Mouse (Mus musculus): ENCODE data around the gene Stk4. TPM values are rescaled to one million over a fixed set of nuclear protein-coding genes. Genes with fewer than 3 reads are reported as not detected.
A peak's percentile ranks its signal among the peaks of the same experiment; 100 is the strongest.

Stk4 gene
- polyA plus RNA-seq, 1 experiment from 2014 or later: 14.8 TPM

GRCm38 (mm10) chr2:164177831-164178230 lies 107.7 kb downstream of the Stk4 start:
- 69% methylated on average over 5 of the region's 5 CpGs for WGBS (ENCODE audit: insufficient replicate concordance)
- H3K27ac ChIP-seq: no peak overlapping the region
- no peak overlapping the region for H3K4me2 ChIP-seq
- H3K36me3 ChIP-seq: no peaks in the 10 kb centered on the region
- ATAC-seq (ENCODE audit: low read depth): no peak
- peaks cover 16% of the 10 kb centered on the region for H3K27me3 ChIP-seq
- no peak for DNase-seq
- H3K4me1 ChIP-seq (replicated peaks): no peaks in the 10 kb centered on the region
- H3K9ac ChIP-seq: no peak overlapping the region
- H3K4me3 ChIP-seq (replicated peaks): no peak overlapping the region
- H3K9me3 ChIP-seq (replicated peaks): no peaks in the 10 kb centered on the region

GRCm38 (mm10) chr2:164180124-164180523 lies 110.0 kb downstream of the Stk4 start:
- ATAC-seq (ENCODE audit: low read depth): no peak
- Histone ChIP-seq H3K4me2 (no peak overlapping the region), H3K4me3 (replicated peaks) (no peak overlapping the region), H3K27me3 (peaks cover 12% of the 10 kb centered on the region; the same call in 1 of the 2 replicates), H3K4me1 (replicated peaks) (no peaks in the 10 kb centered on the region), H3K9me3 (replicated peaks) (no peaks in the 10 kb centered on the region), H3K36me3 (no peaks in the 10 kb centered on the region), H3K27ac (no peak overlapping the region), H3K9ac (no peak overlapping the region)
- no peak for DNase-seq
- WGBS (ENCODE audit: insufficient replicate concordance): 24% methylated on average over 3 of the region's 3 CpGs

GRCm38 (mm10) chr2:164180770-164181169 lies 110.6 kb downstream of the Stk4 start:
- Histone ChIP-seq H3K36me3 (no peaks in the 10 kb centered on the region), H3K27me3 (peaks cover 12% of the 10 kb centered on the region; the same call in 1 of the 2 replicates), H3K9ac (no peak overlapping the region), H3K4me3 (replicated peaks) (no peak overlapping the region), H3K9me3 (replicated peaks) (no peaks in the 10 kb centered on the region), H3K4me2 (no peak overlapping the region), H3K27ac (no peak overlapping the region), H3K4me1 (replicated peaks) (no peaks in the 10 kb centered on the region)
- no peak for DNase-seq
- WGBS (ENCODE audit: insufficient replicate concordance): 76% methylated on average over 4 of the region's 4 CpGs
- no peak for ATAC-seq (ENCODE audit: low read depth)

- DNase-seq (no peak), ATAC-seq (ENCODE audit: low read depth) (no peak)
- H3K27ac ChIP-seq: no peak within 1 kb of the TSS
- no peaks in the 10 kb centered on the region for H3K36me3 ChIP-seq
- H3K27me3 ChIP-seq: peaks cover 12% of the 10 kb centered on the region; the same call in 1 of the 2 replicates
- no peaks in the 10 kb centered on the region for H3K4me1 ChIP-seq (replicated peaks)
- H3K4me3 ChIP-seq (replicated peaks): no peak within 1 kb of the TSS
- H3K4me2 ChIP-seq: no peak within 1 kb of the TSS
- no peak within 1 kb of the TSS for H3K9ac ChIP-seq
- no peaks in the 10 kb centered on the region for H3K9me3 ChIP-seq (replicated peaks)
- WGBS (ENCODE audit: insufficient replicate concordance): 55% methylated on average over 7 of the region's 7 CpGs
Measured at GRCm38 (mm10) chr2:164182692-164183255, 112.7 kb downstream of the Stk4 start, which contains the start of gene Wfdc5. Gene Wfdc5 (minus strand): TSS chr2:164182742.

GRCm38 (mm10) chr2:164183340-164183739 lies 113.2 kb downstream of the Stk4 start:
- H3K27me3 ChIP-seq: peaks cover 11% of the 10 kb centered on the region; the same call in 1 of the 2 replicates
- H3K27ac ChIP-seq: no peak overlapping the region
- 51% methylated on average over 9 of the region's 9 CpGs for WGBS (ENCODE audit: insufficient replicate concordance)
- no peak overlapping the region for H3K9ac ChIP-seq
- H3K36me3 ChIP-seq: no peaks in the 10 kb centered on the region
- DNase-seq (no peak), ATAC-seq (ENCODE audit: low read depth) (no peak)
- no peak overlapping the region for H3K4me2 ChIP-seq
- H3K4me1 ChIP-seq (replicated peaks): no peaks in the 10 kb centered on the region
- H3K4me3 ChIP-seq (replicated peaks): no peak overlapping the region
- no peaks in the 10 kb centered on the region for H3K9me3 ChIP-seq (replicated peaks)

- H3K9me3 ChIP-seq (replicated peaks): no peaks in the 10 kb centered on the region
- no peak for ATAC-seq (ENCODE audit: low read depth)
- no peak for DNase-seq
Measured at GRCm38 (mm10) chr2:164184145-164184719, 114.1 kb downstream of the Stk4 start.

GRCm38 (mm10) chr2:164188722-164189121 lies 118.6 kb downstream of the Stk4 start:
- ATAC-seq (ENCODE audit: low read depth): peak; percentile 47; the same call in 1 of the 2 replicates
- H3K36me3 ChIP-seq: no peaks in the 10 kb centered on the region
- no peaks in the 10 kb centered on the region for H3K4me1 ChIP-seq (replicated peaks)
- no peaks in the 10 kb centered on the region for H3K9me3 ChIP-seq (replicated peaks)
- H3K4me2 ChIP-seq: no peak overlapping the region
- DNase-seq: no peak
- H3K27me3 ChIP-seq: 0 out of 2 replicates have a peak, but pooled peaks cover 5% of the 10 kb centered on the region
- H3K27ac ChIP-seq: no peak overlapping the region
- no peak overlapping the region for H3K9ac ChIP-seq
- no peak overlapping the region for H3K4me3 ChIP-seq (replicated peaks)
- WGBS (ENCODE audit: insufficient replicate concordance): 16% methylated on average over 5 of the region's 5 CpGs

More at GRCm38 (mm10) chr2:164184145-164184719, 114.1 kb downstream of the Stk4 start:
- Histone ChIP-seq H3K9ac (no peak overlapping the region), H3K4me3 (replicated peaks) (no peak overlapping the region), H3K4me2 (no peak overlapping the region), H3K27me3 (peaks cover 8% of the 10 kb centered on the region; the same call in 1 of the 2 replicates), H3K27ac (no peak overlapping the region), H3K4me1 (replicated peaks) (no peaks in the 10 kb centered on the region), H3K36me3 (no peaks in the 10 kb centered on the region)
- 24% methylated on average over 9 of the region's 9 CpGs for WGBS (ENCODE audit: insufficient replicate concordance)

- DNase-seq (no peak), ATAC-seq (ENCODE audit: low read depth) (no peak)
- H3K9ac ChIP-seq: no peak within 1 kb of the TSS
- no peak within 1 kb of the TSS for H3K4me3 ChIP-seq (replicated peaks)
- H3K27ac ChIP-seq: no peak within 1 kb of the TSS
- H3K4me1 ChIP-seq (replicated peaks): no peaks in the 10 kb centered on the region
- H3K4me2 ChIP-seq: no peak within 1 kb of the TSS
- no peaks in the 10 kb centered on the region for H3K27me3 ChIP-seq
- WGBS (ENCODE audit: insufficient replicate concordance): 60% methylated on average over 6 of the region's 6 CpGs
- H3K9me3 ChIP-seq (replicated peaks): no peaks in the 10 kb centered on the region
- H3K36me3 ChIP-seq: no peaks in the 10 kb centered on the region
Measured at GRCm38 (mm10) chr2:164190576-164190975, 120.5 kb downstream of the Stk4 start, which contains the start of gene Wfdc12. Gene Wfdc12 (minus strand): TSS chr2:164190608.

- Histone ChIP-seq H3K9ac (no peak overlapping the region), H3K9me3 (replicated peaks) (no peaks in the 10 kb centered on the region), H3K4me2 (no peak overlapping the region), H3K4me3 (replicated peaks) (no peak overlapping the region), H3K4me1 (replicated peaks) (no peaks in the 10 kb centered on the region), H3K27me3 (no peaks in the 10 kb centered on the region), H3K27ac (no peak overlapping the region), H3K36me3 (no peaks in the 10 kb centered on the region)
- DNase-seq (no peak), ATAC-seq (ENCODE audit: low read depth) (no peak)
Measured at GRCm38 (mm10) chr2:164192279-164192678, 122.2 kb downstream of the Stk4 start.

GRCm38 (mm10) chr2:164194959-164195630 lies 125.0 kb downstream of the Stk4 start:
- 53% methylated on average over 5 of the region's 5 CpGs for WGBS (ENCODE audit: insufficient replicate concordance)
- no peak overlapping the region for H3K4me2 ChIP-seq
- ATAC-seq (ENCODE audit: low read depth) (no peak), DNase-seq (no peak)
- H3K27me3 ChIP-seq: no peaks in the 10 kb centered on the region
- no peaks in the 10 kb centered on the region for H3K36me3 ChIP-seq
- H3K27ac ChIP-seq: no peak overlapping the region
- no peak overlapping the region for H3K9ac ChIP-seq
- H3K4me1 ChIP-seq (replicated peaks): no peaks in the 10 kb centered on the region
- no peak overlapping the region for H3K4me3 ChIP-seq (replicated peaks)
- no peaks in the 10 kb centered on the region for H3K9me3 ChIP-seq (replicated peaks)

- WGBS (ENCODE audit: insufficient replicate concordance): 66% methylated on average over 5 of the region's 5 CpGs
Measured at GRCm38 (mm10) chr2:164195971-164196699, 126.0 kb downstream of the Stk4 start.

More at GRCm38 (mm10) chr2:164195971-164196699, 126.0 kb downstream of the Stk4 start:
- ATAC-seq (ENCODE audit: low read depth): no peak
- DNase-seq: no peak
- no peak overlapping the region for H3K4me2 ChIP-seq
- no peaks in the 10 kb centered on the region for H3K36me3 ChIP-seq
- H3K4me3 ChIP-seq (replicated peaks): no peak overlapping the region
- H3K9ac ChIP-seq: no peak overlapping the region
- H3K9me3 ChIP-seq (replicated peaks): no peaks in the 10 kb centered on the region
- no peaks in the 10 kb centered on the region for H3K27me3 ChIP-seq
- no peak overlapping the region for H3K27ac ChIP-seq
- H3K4me1 ChIP-seq (replicated peaks): no peaks in the 10 kb centered on the region
